Mouse (Mus musculus): ENCODE measurements around the gene Mapk8ip2. TPM values are rescaled to one million over a fixed set of nuclear protein-coding genes. Genes with fewer than 3 reads are reported as not detected.
"Not testable (repeated sequence)": the region's sequence is repeated elsewhere in the genome, so short reads cannot be mapped to it uniquely, and the experiment has no call there.

Gene Mapk8ip2
- polyA plus RNA-seq, 1 experiment: 0.11 TPM

- peaks cover 16% of the 10 kb centered on the region for H3K4me1 ChIP-seq (replicated peaks; ENCODE audit: control insufficient read depth, insufficient read depth, low read length)
- WGBS: 33% methylated on average over 6 of the region's 6 CpGs
- DNase-seq: no peak
- H3K4me3 ChIP-seq (ENCODE audit: control insufficient read depth, insufficient read depth, low read length): no peak overlapping the region
- TF ChIP-seq CTCF (IDR thresholded peaks at IDR 0.05; ENCODE audit: borderline replicate concordance, control insufficient read depth, extremely low read depth, insufficient read depth, low read length, poor library complexity) (no peak), POLR2A (IDR thresholded peaks at IDR 0.05; ENCODE audit: control insufficient read depth, extremely low read depth, insufficient read depth, low read length, poor library complexity) (no peak)
- peaks cover 7% of the 10 kb centered on the region; the same call in 1 of the 2 replicates for H3K36me3 ChIP-seq (ENCODE audit: control insufficient read depth, insufficient read depth, low read length)
- H3K27me3 ChIP-seq (ENCODE audit: control insufficient read depth, insufficient read depth, low read length): no peaks in the 10 kb centered on the region
- peak overlapping the region; percentile 87 for H3K27ac ChIP-seq (ENCODE audit: control insufficient read depth, insufficient read depth, low read length)
Measured at GRCm38 (mm10) chr15:89430341-89430740, 23.4 kb upstream of the Mapk8ip2 start.

GRCm38 (mm10) chr15:89430771-89431170 is 22.9 kb upstream of the Mapk8ip2 start:
- not testable (repeated sequence) for H3K36me3 ChIP-seq (ENCODE audit: control insufficient read depth, insufficient read depth, low read length); DNase-seq; H3K27me3 ChIP-seq (ENCODE audit: control insufficient read depth, insufficient read depth, low read length); H3K27ac ChIP-seq (ENCODE audit: control insufficient read depth, insufficient read depth, low read length); H3K4me3 ChIP-seq (ENCODE audit: control insufficient read depth, insufficient read depth, low read length)
- peaks cover 16% of the 10 kb centered on the region for H3K4me1 ChIP-seq (replicated peaks; ENCODE audit: control insufficient read depth, insufficient read depth, low read length)
- WGBS: 26% methylated on average over 9 of the region's 9 CpGs

GRCm38 (mm10) chr15:89431271-89431670 is 22.4 kb upstream of the Mapk8ip2 start:
- DNase-seq: no peak
- TF ChIP-seq CTCF (IDR thresholded peaks at IDR 0.05; ENCODE audit: borderline replicate concordance, control insufficient read depth, extremely low read depth, insufficient read depth, low read length, poor library complexity) (no peak), POLR2A (IDR thresholded peaks at IDR 0.05; ENCODE audit: control insufficient read depth, extremely low read depth, insufficient read depth, low read length, poor library complexity) (no peak)
- no peak overlapping the region for H3K4me3 ChIP-seq (ENCODE audit: control insufficient read depth, insufficient read depth, low read length)
- 80% methylated on average over 3 of the region's 3 CpGs for WGBS
- H3K27me3 ChIP-seq (ENCODE audit: control insufficient read depth, insufficient read depth, low read length): no peaks in the 10 kb centered on the region
- no peak overlapping the region for H3K27ac ChIP-seq (ENCODE audit: control insufficient read depth, insufficient read depth, low read length)
- peaks cover 16% of the 10 kb centered on the region for H3K4me1 ChIP-seq (replicated peaks; ENCODE audit: control insufficient read depth, insufficient read depth, low read length)
- H3K36me3 ChIP-seq (ENCODE audit: control insufficient read depth, insufficient read depth, low read length): peaks cover 2% of the 10 kb centered on the region; the same call in 1 of the 2 replicates

GRCm38 (mm10) chr15:89431806-89432205 is 21.9 kb upstream of the Mapk8ip2 start:
- peaks cover 16% of the 10 kb centered on the region for H3K4me1 ChIP-seq (replicated peaks; ENCODE audit: control insufficient read depth, insufficient read depth, low read length)
- no peak for DNase-seq
- H3K4me3 ChIP-seq (ENCODE audit: control insufficient read depth, insufficient read depth, low read length): no peak overlapping the region
- WGBS: 97% methylated on average over 6 of the region's 6 CpGs
- H3K36me3 ChIP-seq (ENCODE audit: control insufficient read depth, insufficient read depth, low read length): no peaks in the 10 kb centered on the region; the same call in 1 of the 2 replicates
- TF ChIP-seq CTCF (IDR thresholded peaks at IDR 0.05; ENCODE audit: borderline replicate concordance, control insufficient read depth, extremely low read depth, insufficient read depth, low read length, poor library complexity) (no peak), POLR2A (IDR thresholded peaks at IDR 0.05; ENCODE audit: control insufficient read depth, extremely low read depth, insufficient read depth, low read length, poor library complexity) (no peak)
- no peaks in the 10 kb centered on the region for H3K27me3 ChIP-seq (ENCODE audit: control insufficient read depth, insufficient read depth, low read length)
- H3K27ac ChIP-seq (ENCODE audit: control insufficient read depth, insufficient read depth, low read length): no peak overlapping the region

- TF ChIP-seq CTCF (IDR thresholded peaks at IDR 0.05; ENCODE audit: borderline replicate concordance, control insufficient read depth, extremely low read depth, insufficient read depth, low read length, poor library complexity) (no peak), POLR2A (IDR thresholded peaks at IDR 0.05; ENCODE audit: control insufficient read depth, extremely low read depth, insufficient read depth, low read length, poor library complexity) (no peak)
- WGBS: 95% methylated on average over 4 of the region's 4 CpGs
- Histone ChIP-seq H3K27me3 (ENCODE audit: control insufficient read depth, insufficient read depth, low read length) (no peaks in the 10 kb centered on the region), H3K4me1 (replicated peaks; ENCODE audit: control insufficient read depth, insufficient read depth, low read length) (peaks cover 16% of the 10 kb centered on the region), H3K4me3 (ENCODE audit: control insufficient read depth, insufficient read depth, low read length) (no peak overlapping the region), H3K27ac (ENCODE audit: control insufficient read depth, insufficient read depth, low read length) (no peak overlapping the region), H3K36me3 (ENCODE audit: control insufficient read depth, insufficient read depth, low read length) (no peaks in the 10 kb centered on the region)
- no peak for DNase-seq
Measured at GRCm38 (mm10) chr15:89432946-89433345, 20.8 kb upstream of the Mapk8ip2 start.

GRCm38 (mm10) chr15:89434136-89434535 is 19.6 kb upstream of the Mapk8ip2 start:
- no peaks in the 10 kb centered on the region for H3K36me3 ChIP-seq (ENCODE audit: control insufficient read depth, insufficient read depth, low read length)
- H3K27ac ChIP-seq (ENCODE audit: control insufficient read depth, insufficient read depth, low read length): no peak overlapping the region
- TF ChIP-seq POLR2A (IDR thresholded peaks at IDR 0.05; ENCODE audit: control insufficient read depth, extremely low read depth, insufficient read depth, low read length, poor library complexity) (no peak), CTCF (IDR thresholded peaks at IDR 0.05; ENCODE audit: borderline replicate concordance, control insufficient read depth, extremely low read depth, insufficient read depth, low read length, poor library complexity) (no peak)
- no peak overlapping the region for H3K4me3 ChIP-seq (ENCODE audit: control insufficient read depth, insufficient read depth, low read length)
- H3K4me1 ChIP-seq (replicated peaks; ENCODE audit: control insufficient read depth, insufficient read depth, low read length): peaks cover 8% of the 10 kb centered on the region; the same call in 1 of the 2 replicates
- H3K27me3 ChIP-seq (ENCODE audit: control insufficient read depth, insufficient read depth, low read length): no peaks in the 10 kb centered on the region
- no peak for DNase-seq
- WGBS: 96% methylated on average over 3 of the region's 3 CpGs

- DNase-seq: no peak
- Histone ChIP-seq H3K27me3 (ENCODE audit: control insufficient read depth, insufficient read depth, low read length) (no peaks in the 10 kb centered on the region), H3K36me3 (ENCODE audit: control insufficient read depth, insufficient read depth, low read length) (no peaks in the 10 kb centered on the region), H3K4me3 (ENCODE audit: control insufficient read depth, insufficient read depth, low read length) (no peak overlapping the region), H3K27ac (ENCODE audit: control insufficient read depth, insufficient read depth, low read length) (no peak overlapping the region), H3K4me1 (replicated peaks; ENCODE audit: control insufficient read depth, insufficient read depth, low read length) (peaks cover 3% of the 10 kb centered on the region; the same call in 1 of the 2 replicates)
- TF ChIP-seq POLR2A (IDR thresholded peaks at IDR 0.05; ENCODE audit: control insufficient read depth, extremely low read depth, insufficient read depth, low read length, poor library complexity) (no peak), CTCF (IDR thresholded peaks at IDR 0.05; ENCODE audit: borderline replicate concordance, control insufficient read depth, extremely low read depth, insufficient read depth, low read length, poor library complexity) (no peak)
- WGBS: 91% methylated on average over 5 of the region's 5 CpGs
Measured at GRCm38 (mm10) chr15:89435878-89436277, 17.8 kb upstream of the Mapk8ip2 start.
